Mouse (Mus musculus): Measurements from ENCODE around the gene Msmp. TPM values are rescaled to one million over a fixed set of nuclear protein-coding genes. Genes with fewer than 3 reads are reported as not detected.

Msmp gene
- not detected for polyA plus RNA-seq (2014; fragmentation: Illumina TruSeq; extraction: RNeasy Lipid Tissue Mini Kit (QIAGEN cat#74804); ENCODE audit: low read depth, low replicate concordance)

DNA sequence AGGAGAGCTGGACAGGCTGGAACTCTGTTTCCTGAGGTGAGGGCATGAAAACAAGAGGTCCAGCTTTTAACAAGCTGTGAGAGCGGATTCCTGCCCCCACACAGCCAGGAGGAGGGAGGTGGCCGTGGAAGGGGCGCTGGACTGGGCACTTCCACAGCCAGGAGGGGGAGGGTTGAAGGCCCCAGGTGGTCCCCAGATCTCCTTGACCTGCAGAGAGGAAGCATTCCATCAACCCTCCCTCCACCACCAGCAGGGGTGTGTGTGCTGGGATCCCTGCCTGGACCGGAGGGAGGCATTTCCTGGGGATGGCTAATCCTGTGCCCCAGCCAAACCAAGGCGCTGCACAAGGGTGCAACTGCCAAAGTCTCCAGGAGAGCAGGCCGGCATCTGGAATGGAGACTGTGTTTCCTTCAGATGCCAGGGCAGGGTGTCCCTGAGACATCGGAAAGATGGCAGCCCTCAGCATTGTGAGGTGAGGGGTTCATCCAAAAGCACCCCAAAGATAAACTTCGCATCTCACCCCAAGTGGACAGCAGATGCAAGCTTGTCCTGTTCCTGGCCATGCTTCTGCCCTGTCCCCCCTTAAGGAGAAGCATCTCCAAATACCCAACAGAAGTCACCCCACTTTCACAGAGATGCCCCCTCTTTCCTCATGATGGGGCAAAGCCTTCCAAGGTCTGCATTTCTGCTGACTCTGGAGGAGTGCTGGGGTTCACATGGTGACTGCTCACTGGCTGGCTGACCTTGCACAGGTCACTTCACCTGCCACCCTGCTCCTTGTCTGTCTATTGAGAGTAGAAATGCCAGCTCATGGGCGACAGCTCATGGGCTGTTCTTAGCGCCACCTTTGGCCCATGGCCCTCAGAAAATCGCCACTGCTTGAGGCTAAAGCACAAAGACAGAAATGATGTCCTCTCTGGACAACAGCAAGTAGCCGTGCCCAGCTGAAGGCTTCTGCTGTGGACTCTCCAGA is at the start of gene Msmp:
Gene Msmp (minus strand): TSS at position 51 of the 973 bp plus-strand sequence.

DNA sequence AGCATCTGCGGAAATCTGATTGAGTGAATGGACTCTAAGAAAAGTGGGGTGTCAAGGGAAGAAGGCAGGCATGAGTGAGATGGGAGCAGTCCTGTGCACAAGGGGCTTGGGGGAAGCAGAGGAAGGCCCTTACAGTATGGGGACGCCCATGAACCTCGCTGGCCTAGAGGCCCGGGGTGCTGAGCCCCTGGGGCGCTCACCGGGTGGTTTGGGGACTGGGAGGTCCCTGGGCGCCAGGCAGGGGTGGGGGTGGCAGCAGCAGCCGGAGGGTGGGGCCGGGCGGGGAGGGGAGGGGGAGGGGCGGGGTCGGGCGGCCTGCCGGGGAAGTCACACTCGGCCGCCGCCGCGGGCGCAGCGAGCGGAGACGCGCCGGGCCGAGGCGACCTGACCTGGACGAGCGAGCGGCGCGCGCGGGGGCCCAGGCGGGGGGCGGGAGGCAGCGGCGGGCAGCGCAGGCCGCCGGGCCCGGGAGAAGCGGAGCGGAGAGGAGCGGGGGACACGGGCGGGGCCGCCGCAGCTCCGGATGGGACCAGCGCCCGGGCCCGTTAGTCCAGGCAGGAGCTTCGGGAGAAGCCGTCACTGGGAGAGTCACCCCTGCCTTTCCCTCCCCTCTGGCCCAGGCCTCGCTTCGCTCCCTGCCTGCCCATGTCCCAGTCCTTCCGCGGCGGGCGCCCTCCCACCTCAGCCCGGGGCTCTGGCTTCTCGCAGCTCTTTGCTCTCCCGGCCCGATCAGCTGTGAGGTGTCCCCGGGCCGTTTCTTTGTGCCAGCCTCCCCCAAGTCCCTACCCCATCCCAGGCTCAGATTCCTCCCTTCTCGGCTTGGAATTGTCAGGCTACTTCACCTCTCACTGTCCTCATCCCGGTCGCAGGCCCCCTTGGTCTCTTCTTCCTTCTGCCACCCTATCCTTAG is 47.0 kb upstream of the Msmp start, which contains the start of gene Npr2:
Gene Npr2 (plus strand): TSS at position 890 of the 910 bp plus-strand sequence.

DNA sequence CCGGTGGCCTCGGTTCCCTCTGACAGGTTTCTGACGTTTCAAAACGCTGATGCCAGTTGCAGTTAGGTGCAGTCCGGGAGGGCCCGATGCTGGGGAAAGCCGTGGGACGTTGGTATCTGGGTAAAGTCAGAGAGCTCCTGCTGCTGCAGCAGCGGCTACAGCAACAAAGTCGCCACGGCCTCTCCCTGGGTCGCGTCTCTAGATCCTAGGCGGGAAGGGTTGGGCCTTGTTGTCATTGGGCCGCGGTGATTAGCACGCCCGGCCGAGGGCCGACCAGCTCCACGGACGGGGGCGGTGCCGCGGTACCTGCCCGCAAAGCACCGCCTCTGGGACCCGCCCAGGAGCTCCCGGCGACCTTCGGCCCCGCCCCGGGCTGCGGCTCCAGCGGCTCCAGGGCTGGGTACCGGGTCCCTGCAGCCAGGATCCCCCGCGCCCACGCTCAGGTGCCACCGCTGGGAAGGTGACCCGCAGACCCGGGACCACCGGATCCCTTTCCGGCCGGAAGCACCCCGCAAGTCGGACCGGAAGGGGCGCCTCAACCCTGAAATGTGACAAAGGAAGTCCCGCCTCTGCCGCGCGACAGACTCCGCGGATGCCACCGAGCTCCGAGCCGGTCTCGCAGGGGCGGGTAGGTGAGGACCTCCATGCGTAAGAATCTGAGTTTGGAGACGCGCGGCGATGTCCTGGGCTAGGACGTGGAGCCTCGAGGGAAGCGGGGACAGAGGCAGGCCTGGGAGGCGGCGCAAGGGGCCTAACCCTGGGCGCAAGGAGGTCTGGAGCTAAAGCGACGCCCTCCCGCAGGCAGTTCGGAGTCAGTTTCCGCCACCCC is 5.7 kb downstream of the Msmp start, which contains the start of the genes Rgp1 and Gba2:
Gene Rgp1 (plus strand): TSS at position 340 of the 829 bp plus-strand sequence.
Gene Gba2 (minus strand): TSS at position 498 of the 829 bp plus-strand sequence.

DNA sequence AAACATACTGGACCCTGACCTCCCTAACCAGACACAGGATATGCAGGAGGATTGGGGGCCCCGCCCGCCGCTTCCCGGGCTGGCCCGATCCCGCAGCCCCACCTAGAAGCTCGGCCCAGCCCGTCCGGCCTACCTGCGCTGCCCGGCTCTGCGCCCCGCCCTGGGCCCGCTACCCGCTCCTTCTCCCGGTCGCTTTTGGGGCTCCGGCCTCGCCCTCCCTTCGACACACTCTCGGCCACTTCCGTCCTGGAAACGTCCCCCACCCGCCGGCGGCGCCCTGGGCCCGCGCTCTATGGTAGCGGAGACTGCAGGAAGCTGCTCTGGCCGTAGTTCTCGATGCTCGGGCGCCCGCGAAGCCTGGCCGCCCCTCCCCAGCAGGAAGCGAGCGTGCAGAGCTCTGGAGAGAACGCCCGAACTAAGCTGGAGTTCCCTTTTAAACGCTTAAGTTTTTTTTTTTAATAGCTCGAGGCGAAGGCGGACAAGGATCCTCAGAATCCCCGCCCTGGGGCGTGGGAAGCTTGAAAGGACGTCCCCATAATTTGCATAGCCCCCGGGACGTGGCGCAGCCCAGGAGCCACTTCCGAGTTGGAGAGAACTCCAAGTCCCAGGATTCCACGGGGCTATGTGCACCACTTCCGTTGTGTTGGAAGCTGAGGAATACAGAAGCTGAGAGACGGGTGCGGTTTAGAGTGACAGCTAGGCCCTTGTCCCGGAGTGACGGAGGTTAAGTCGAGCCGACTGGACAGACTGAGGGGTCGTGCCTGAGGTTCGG is 22.1 kb downstream of the Msmp start, which contains the start of the genes Creb3 and Tln1:
Gene Creb3 (plus strand): TSS at position 336 of the 772 bp plus-strand sequence.
Gene Tln1 (minus strand): TSS at position 695 of the 772 bp plus-strand sequence.

Other genes starting within 250 kb of the Msmp start
- 0.16 TPM for gene Rusc2, start 202.5 kb downstream of the Msmp start, polyA plus RNA-seq (2014; fragmentation: Illumina TruSeq; extraction: RNeasy Lipid Tissue Mini Kit (QIAGEN cat#74804); ENCODE audit: low read depth, low replicate concordance)
- not detected for gene Fam166b, start 155.4 kb downstream of the Msmp start, polyA plus RNA-seq (2014; fragmentation: Illumina TruSeq; extraction: RNeasy Lipid Tissue Mini Kit (QIAGEN cat#74804); ENCODE audit: low read depth, low replicate concordance)
- 0.88 TPM for gene Tesk1, start 142.6 kb downstream of the Msmp start, polyA plus RNA-seq (2014; fragmentation: Illumina TruSeq; extraction: RNeasy Lipid Tissue Mini Kit (QIAGEN cat#74804); ENCODE audit: low read depth, low replicate concordance)
- gene Cd72, start 129.9 kb downstream of the Msmp start, polyA plus RNA-seq (2014; fragmentation: Illumina TruSeq; extraction: RNeasy Lipid Tissue Mini Kit (QIAGEN cat#74804); ENCODE audit: low read depth, low replicate concordance), result 8.8 TPM
- not detected for gene Sit1, start 100.8 kb downstream of the Msmp start, polyA plus RNA-seq (2014; fragmentation: Illumina TruSeq; extraction: RNeasy Lipid Tissue Mini Kit (QIAGEN cat#74804); ENCODE audit: low read depth, low replicate concordance)
- gene Ccdc107, start 91.6 kb downstream of the Msmp start, polyA plus RNA-seq (2014; fragmentation: Illumina TruSeq; extraction: RNeasy Lipid Tissue Mini Kit (QIAGEN cat#74804); ENCODE audit: low read depth, low replicate concordance), result 10.5 TPM
- gene Arhgef39, start 84.8 kb downstream of the Msmp start, polyA plus RNA-seq (2014; fragmentation: Illumina TruSeq; extraction: RNeasy Lipid Tissue Mini Kit (QIAGEN cat#74804); ENCODE audit: low read depth, low replicate concordance), result 22.4 TPM
- gene Car9, start 77.5 kb downstream of the Msmp start, polyA plus RNA-seq (2014; fragmentation: Illumina TruSeq; extraction: RNeasy Lipid Tissue Mini Kit (QIAGEN cat#74804); ENCODE audit: low read depth, low replicate concordance), result 22.6 TPM
- 135 TPM for gene Tpm2, start 60.7 kb downstream of the Msmp start, polyA plus RNA-seq (2014; fragmentation: Illumina TruSeq; extraction: RNeasy Lipid Tissue Mini Kit (QIAGEN cat#74804); ENCODE audit: low read depth, low replicate concordance)
- 13.0 TPM for gene Creb3, start 22.2 kb downstream of the Msmp start, polyA plus RNA-seq (2014; fragmentation: Illumina TruSeq; extraction: RNeasy Lipid Tissue Mini Kit (QIAGEN cat#74804); ENCODE audit: low read depth, low replicate concordance)
- 75.7 TPM for gene Tln1, start 21.8 kb downstream of the Msmp start, polyA plus RNA-seq (2014; fragmentation: Illumina TruSeq; extraction: RNeasy Lipid Tissue Mini Kit (QIAGEN cat#74804); ENCODE audit: low read depth, low replicate concordance)
- gene Rgp1, start 5.8 kb downstream of the Msmp start, polyA plus RNA-seq (2014; fragmentation: Illumina TruSeq; extraction: RNeasy Lipid Tissue Mini Kit (QIAGEN cat#74804); ENCODE audit: low read depth, low replicate concordance), result 5.5 TPM
- gene Gba2, start 5.6 kb downstream of the Msmp start, polyA plus RNA-seq (2014; fragmentation: Illumina TruSeq; extraction: RNeasy Lipid Tissue Mini Kit (QIAGEN cat#74804); ENCODE audit: low read depth, low replicate concordance), result 1.9 TPM
- 3.2 TPM for gene Npr2, start 47.4 kb upstream of the Msmp start, polyA plus RNA-seq (2014; fragmentation: Illumina TruSeq; extraction: RNeasy Lipid Tissue Mini Kit (QIAGEN cat#74804); ENCODE audit: low read depth, low replicate concordance)
- not detected for gene Spag8, start 69.1 kb upstream of the Msmp start, polyA plus RNA-seq (2014; fragmentation: Illumina TruSeq; extraction: RNeasy Lipid Tissue Mini Kit (QIAGEN cat#74804); ENCODE audit: low read depth, low replicate concordance)
- 8.2 TPM for gene Hint2, start 72.0 kb upstream of the Msmp start, polyA plus RNA-seq (2014; fragmentation: Illumina TruSeq; extraction: RNeasy Lipid Tissue Mini Kit (QIAGEN cat#74804); ENCODE audit: low read depth, low replicate concordance)
- gene Tmem8b, start 84.5 kb upstream of the Msmp start, polyA plus RNA-seq (2014; fragmentation: Illumina TruSeq; extraction: RNeasy Lipid Tissue Mini Kit (QIAGEN cat#74804); ENCODE audit: low read depth, low replicate concordance), result 2.7 TPM
- 0.47 TPM for gene Fam221b, start 84.7 kb upstream of the Msmp start, polyA plus RNA-seq (2014; fragmentation: Illumina TruSeq; extraction: RNeasy Lipid Tissue Mini Kit (QIAGEN cat#74804); ENCODE audit: low read depth, low replicate concordance)
- not detected for gene Olfr70, start 116.3 kb upstream of the Msmp start, polyA plus RNA-seq (2014; fragmentation: Illumina TruSeq; extraction: RNeasy Lipid Tissue Mini Kit (QIAGEN cat#74804); ENCODE audit: low read depth, low replicate concordance)
- gene Olfr71, start 125.8 kb upstream of the Msmp start, polyA plus RNA-seq (2014; fragmentation: Illumina TruSeq; extraction: RNeasy Lipid Tissue Mini Kit (QIAGEN cat#74804); ENCODE audit: low read depth, low replicate concordance), result not detected
- not detected for gene Hrct1, start 142.7 kb upstream of the Msmp start, polyA plus RNA-seq (2014; fragmentation: Illumina TruSeq; extraction: RNeasy Lipid Tissue Mini Kit (QIAGEN cat#74804); ENCODE audit: low read depth, low replicate concordance)
- 0.54 TPM for gene Spaar, start 145.5 kb upstream of the Msmp start, polyA plus RNA-seq (2014; fragmentation: Illumina TruSeq; extraction: RNeasy Lipid Tissue Mini Kit (QIAGEN cat#74804); ENCODE audit: low read depth, low replicate concordance)
- gene Olfr159, start 186.5 kb upstream of the Msmp start, polyA plus RNA-seq (2014; fragmentation: Illumina TruSeq; extraction: RNeasy Lipid Tissue Mini Kit (QIAGEN cat#74804); ENCODE audit: low read depth, low replicate concordance), result not detected
- not detected for gene Olfr156, start 239.4 kb upstream of the Msmp start, polyA plus RNA-seq (2014; fragmentation: Illumina TruSeq; extraction: RNeasy Lipid Tissue Mini Kit (QIAGEN cat#74804); ENCODE audit: low read depth, low replicate concordance)

Data from sigmoid colon, adult 10 weeks (tissue).